Mouse (Mus musculus): ENCODE measurements around the gene Cnksr1.

DNA sequence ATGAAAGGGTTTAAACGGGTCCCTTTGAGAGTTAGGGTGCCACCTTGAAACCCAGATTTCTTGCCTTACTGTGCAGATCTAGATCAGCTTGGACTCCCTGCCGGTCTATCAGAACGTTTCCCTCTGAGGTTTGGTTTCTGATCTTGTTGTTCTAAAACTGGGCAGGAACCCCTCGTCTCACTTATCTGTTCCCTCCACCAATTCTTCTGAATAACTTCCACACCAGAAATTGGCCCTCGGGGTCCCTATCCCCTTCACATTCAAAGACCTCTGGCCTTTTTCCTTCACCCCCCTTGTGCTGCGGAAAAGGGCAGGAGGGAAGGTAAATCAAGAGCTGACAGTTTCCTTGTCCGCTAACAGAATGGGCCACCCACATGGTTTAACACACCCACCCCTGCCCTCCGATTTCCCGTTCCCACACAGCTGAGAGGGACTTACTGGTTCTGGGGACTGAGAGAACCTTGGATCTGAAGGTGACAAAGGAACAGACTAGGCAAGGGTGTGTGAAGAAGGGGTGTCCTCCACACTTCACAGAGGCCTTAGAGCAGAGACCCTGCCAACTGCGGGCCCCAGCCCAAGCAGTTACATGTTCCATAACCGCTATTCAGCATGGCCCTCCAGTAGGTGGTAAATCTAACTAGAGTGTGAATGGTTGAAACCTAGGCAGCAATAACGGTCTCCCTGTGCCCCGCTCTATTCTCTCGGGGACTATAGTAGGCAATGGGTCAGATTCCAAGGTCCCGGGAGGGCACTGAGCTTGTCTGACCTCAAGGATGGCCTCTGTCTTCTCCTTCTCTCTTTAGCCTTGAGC is 14.9 kb upstream of the Cnksr1 start:
- TF ChIP-seq MAX (IDR thresholded peaks at IDR 0.05; ENCODE audit: low read depth) = no peak
- no peak for TF ChIP-seq POLR2A (IDR thresholded peaks at IDR 0.05; ENCODE audit: insufficient read length, low read depth)
- no peak for TF ChIP-seq TCF3 (IDR thresholded peaks at IDR 0.05; ENCODE audit: insufficient read length, low read depth)
- TF ChIP-seq USF1 (IDR thresholded peaks at IDR 0.05; ENCODE audit: low read depth) = no peak
- no peak for TF ChIP-seq E2F4 (IDR thresholded peaks at IDR 0.05; ENCODE audit: insufficient read depth)
- TF ChIP-seq CEBPB (IDR thresholded peaks at IDR 0.05; ENCODE audit: insufficient read depth, poor library complexity, severe bottlenecking) = no peak
- no peak for TF ChIP-seq SRF (IDR thresholded peaks at IDR 0.05; ENCODE audit: control insufficient read depth, insufficient read length, low read depth)
- TF ChIP-seq MYOD1 (IDR thresholded peaks at IDR 0.05; ENCODE audit: control insufficient read depth in 1 of 3, insufficient read length in 2 of 3, low read depth in 2 of 3) = no peak
